Mouse (Mus musculus) adipose tissue, adult 10 weeks (tissue): ENCODE results near the gene Mef2c. TPM values are rescaled to one million over a fixed set of nuclear protein-coding genes. Genes with fewer than 3 reads are reported as not detected.

Source experiments
- polyA plus RNA-seq: library from polyadenylated mRNA; stranded (reverse); fragments of 350-450 nt; fragmentation: Illumina TruSeq; extraction: RNeasy Lipid Tissue Mini Kit (QIAGEN cat#74804); gene quantifications from one replicate; pipeline ENCODE4 v1.2.3, GENCODE M21; 2014; ENCODE audit warnings: low read depth, low replicate concordance

Gene Mef2c
- 9.0 TPM for polyA plus RNA-seq

DNA sequence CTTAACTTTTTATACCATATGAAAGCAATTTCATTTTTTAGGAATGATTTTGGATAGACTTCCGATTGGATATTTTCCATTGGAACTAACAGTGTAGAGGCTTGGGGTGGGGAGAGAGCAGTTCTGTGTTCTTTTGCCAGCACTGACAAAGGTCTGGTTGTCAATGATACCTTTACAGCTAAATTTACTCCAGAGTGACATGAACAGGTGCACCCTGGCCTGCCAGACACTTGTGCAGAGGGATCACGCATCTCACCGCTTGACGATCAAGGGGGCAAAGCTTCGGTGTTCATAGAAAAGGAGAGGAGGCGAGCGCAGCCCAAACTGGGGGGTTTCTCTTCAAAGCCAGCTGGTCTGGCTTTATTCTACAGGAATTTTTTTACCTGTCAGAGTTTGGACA is at the start of gene Mef2c:
Gene Mef2c (plus strand): TSS at position 116 of the 400 bp plus-strand sequence.

